Mouse (Mus musculus): Measurements from ENCODE around the gene Prkce.

DNA sequence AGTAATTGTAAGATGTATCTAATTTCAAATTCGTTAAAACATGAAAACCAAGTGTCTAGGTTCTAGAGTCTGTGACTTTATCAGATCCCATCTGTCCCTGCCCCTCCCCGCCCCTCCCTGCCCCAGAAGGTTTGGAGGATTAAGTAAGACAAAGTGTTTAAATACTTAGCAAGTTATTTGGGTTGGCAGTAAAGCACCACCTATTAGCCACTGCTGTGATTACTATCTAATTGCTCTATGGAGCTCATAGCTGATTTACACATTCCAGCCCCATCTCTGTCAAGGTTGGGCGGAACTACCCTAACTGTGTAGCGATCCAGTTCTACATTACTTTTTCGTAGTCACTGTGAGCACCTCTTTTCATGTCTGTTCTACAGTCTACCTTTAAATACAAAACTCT, 418.9 kb downstream of the Prkce start:
- no peak for TF ChIP-seq MAX (IDR thresholded peaks at IDR 0.05; ENCODE audit: low read depth)
- TF ChIP-seq POLR2A (IDR thresholded peaks at IDR 0.05; ENCODE audit: insufficient read length, low read depth): no peak
- TF ChIP-seq E2F4 (IDR thresholded peaks at IDR 0.05; ENCODE audit: insufficient read depth): no peak
- no peak for TF ChIP-seq POLR2AphosphoS2 (IDR thresholded peaks at IDR 0.05; ENCODE audit: insufficient read length, low read depth)
- no peak for TF ChIP-seq TCF12 (IDR thresholded peaks at IDR 0.05; ENCODE audit: insufficient read depth, poor library complexity, severe bottlenecking)
- no peak for TF ChIP-seq CEBPB (IDR thresholded peaks at IDR 0.05; ENCODE audit: insufficient read depth, poor library complexity, severe bottlenecking)
- no peak for TF ChIP-seq MYOG (IDR thresholded peaks at IDR 0.05; ENCODE audit: control insufficient read depth in 1 of 3, insufficient read depth in 1 of 3, insufficient read length in 2 of 3, low read depth in 2 of 3)
